Mouse (Mus musculus) spleen, embryonic (tissue): ENCODE measurements at regions not wholly inside any gene's neighbourhood (a gene's known extent, or its start where the extent isn't known, plus 50 kb on each side); places are given as distances from the start of the nearest gene placed in this dataset.

Experiments used
- CTCF ChIA-PET: fragments of 350-600 bp; sonication (Branson Sonifier 250); formaldehyde crosslinking; loops from one replicate; lab custom pipeline; 2022; lab: Charles Lee

- CTCF ChIA-PET, result interaction anchor here (0.5 to 0.6 kb wide), 2 partner anchors 210 to 382 kb away, joined by 6 read pairs; no protein-coding TSS in a partner anchor
Observed at GRCm38 (mm10) chr15:85658101-85658885, 76.0 kb upstream of the Wnt7b start.

GRCm38 (mm10) chr15:85660528-85661392, 74.0 kb upstream of the Ppara start:
- CTCF ChIA-PET, result no interaction called here

- CTCF ChIA-PET, result no interaction called here
Observed at GRCm38 (mm10) chr15:85661393-85661690, 73.4 kb upstream of the Ppara start.

GRCm38 (mm10) chr15:85661771-85662170, 73.0 kb upstream of the Ppara start:
- CTCF ChIA-PET, result no interaction called here

- CTCF ChIA-PET, result no interaction called here
Observed at GRCm38 (mm10) chr15:85662271-85662670, 72.5 kb upstream of the Ppara start.

- CTCF ChIA-PET, result no interaction called here
Observed at GRCm38 (mm10) chr15:85662673-85663072, 72.1 kb upstream of the Ppara start.

GRCm38 (mm10) chr15:85663757-85664431, 70.9 kb upstream of the Ppara start:
- CTCF ChIA-PET, result no interaction called here

- CTCF ChIA-PET, result no interaction called here
Observed at GRCm38 (mm10) chr15:85664432-85664828, 70.4 kb upstream of the Ppara start.

- CTCF ChIA-PET, result no interaction called here
Observed at GRCm38 (mm10) chr15:85665181-85665821, 69.5 kb upstream of the Ppara start.

- CTCF ChIA-PET, result interaction anchor here (0.6 kb wide), 1 partner anchor 459 kb away, joined by 3 read pairs; no protein-coding TSS in a partner anchor
Observed at GRCm38 (mm10) chr15:85666496-85666895, 68.3 kb upstream of the Ppara start.

- CTCF ChIA-PET, result interaction anchor here (0.9 kb wide), 1 partner anchor 13 kb away, joined by 20 read pairs; no protein-coding TSS in a partner anchor
Observed at GRCm38 (mm10) chr15:85667381-85667791, 67.4 kb upstream of the Ppara start.

GRCm38 (mm10) chr15:85667906-85668590, 66.7 kb upstream of the Ppara start:
- CTCF ChIA-PET, result interaction anchor here (0.9 kb wide), 1 partner anchor 14 kb away, joined by 20 read pairs; no protein-coding TSS in a partner anchor

GRCm38 (mm10) chr15:85668871-85669651, 65.7 kb upstream of the Ppara start:
- CTCF ChIA-PET, result no interaction called here

GRCm38 (mm10) chr15:85669652-85670175, 65.1 kb upstream of the Ppara start:
- CTCF ChIA-PET, result no interaction called here

- CTCF ChIA-PET, result no interaction called here
Observed at GRCm38 (mm10) chr15:85670176-85670788, 64.5 kb upstream of the Ppara start.

GRCm38 (mm10) chr15:85670789-85671700, 63.7 kb upstream of the Ppara start:
- CTCF ChIA-PET, result no interaction called here

GRCm38 (mm10) chr15:85671701-85672191, 63.0 kb upstream of the Ppara start:
- CTCF ChIA-PET, result no interaction called here

- CTCF ChIA-PET, result interaction anchor here (0.7 kb wide), 1 partner anchor 11 kb away, joined by 3 read pairs; no protein-coding TSS in a partner anchor
Observed at GRCm38 (mm10) chr15:85672376-85672775, 62.4 kb upstream of the Ppara start.
